Mouse (Mus musculus): ENCODE measurements around the gene Inpp5a. TPM values are rescaled to one million over a fixed set of nuclear protein-coding genes. Genes with fewer than 3 reads are reported as not detected.

Inpp5a gene
- polyA plus RNA-seq, 1 experiment from 2014 or later: 96.3 TPM

- peaks cover under 1% of the 10 kb centered on the region for H3K36me3 ChIP-seq
- peak overlapping the region; percentile 46 for H3K4me2 ChIP-seq
- peaks cover 37% of the 10 kb centered on the region for H3K4me1 ChIP-seq (replicated peaks)
- H3K4me3 ChIP-seq: peak overlapping the region; percentile 25
- 1% methylated on average over 53 of the region's 53 CpGs for WGBS
- H3K27me3 ChIP-seq (replicated peaks): peaks cover 100% of the 10 kb centered on the region
- H3K9ac ChIP-seq: no peak overlapping the region
- ATAC-seq (ENCODE audit: insufficient number of reproducible peaks, low FRiP score): no peak
- no peak overlapping the region for H3K27ac ChIP-seq (ENCODE audit: poor library complexity, severe bottlenecking)
- H3K9me3 ChIP-seq (replicated peaks): no peaks in the 10 kb centered on the region
Observed at GRCm38 (mm10) chr7:139584221-139585175, 195.6 kb downstream of the Inpp5a start.

- 2% methylated on average over 29 of the region's 29 CpGs for WGBS
- H3K4me1 ChIP-seq (replicated peaks): peaks cover 37% of the 10 kb centered on the region
- H3K4me2 ChIP-seq: no peak overlapping the region
- peaks cover 97% of the 10 kb centered on the region for H3K27me3 ChIP-seq (replicated peaks)
- H3K4me3 ChIP-seq: 0 out of 2 replicates have a peak overlapping the region, but pooled peaks have one; percentile 25
- H3K27ac ChIP-seq (ENCODE audit: poor library complexity, severe bottlenecking): no peak overlapping the region
- no peak overlapping the region for H3K9ac ChIP-seq
- ATAC-seq (ENCODE audit: insufficient number of reproducible peaks, low FRiP score): no peak
- no peaks in the 10 kb centered on the region for H3K36me3 ChIP-seq
- H3K9me3 ChIP-seq (replicated peaks): no peaks in the 10 kb centered on the region
Observed at GRCm38 (mm10) chr7:139585183-139585821, 196.4 kb downstream of the Inpp5a start.

- Histone ChIP-seq H3K4me3 (no peak overlapping the region), H3K9ac (no peak overlapping the region), H3K36me3 (no peaks in the 10 kb centered on the region), H3K4me1 (replicated peaks) (peaks cover 14% of the 10 kb centered on the region), H3K27me3 (replicated peaks) (peaks cover 71% of the 10 kb centered on the region), H3K27ac (ENCODE audit: poor library complexity, severe bottlenecking) (no peak overlapping the region), H3K9me3 (replicated peaks) (no peaks in the 10 kb centered on the region), H3K4me2 (no peak overlapping the region)
- WGBS: 48% methylated on average over 7 of the region's 7 CpGs
- no peak for ATAC-seq (ENCODE audit: insufficient number of reproducible peaks, low FRiP score)
Observed at GRCm38 (mm10) chr7:139587919-139588318, 199.0 kb downstream of the Inpp5a start.

DNA sequence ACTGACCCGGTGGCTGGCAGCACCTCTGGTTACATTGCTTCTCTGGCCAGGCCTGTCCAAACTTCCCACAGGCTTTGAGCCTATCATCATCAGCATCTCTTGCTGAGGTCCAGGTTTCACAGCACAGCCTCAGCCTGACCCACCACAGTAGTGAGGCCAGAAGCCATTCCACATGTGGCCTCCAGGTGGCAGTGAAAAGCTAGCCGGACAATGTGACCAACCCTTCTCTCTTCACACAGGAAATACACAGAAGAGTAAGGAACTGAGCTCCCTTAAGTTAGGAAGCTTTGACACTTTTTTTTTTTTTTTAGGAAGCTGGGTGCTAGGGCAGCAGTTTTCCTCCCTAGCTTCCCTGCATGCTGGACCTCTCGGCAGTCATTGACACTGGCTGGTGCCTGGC, 201.4 kb downstream of the Inpp5a start:
- no peak overlapping the region for H3K9ac ChIP-seq
- no peaks in the 10 kb centered on the region for H3K4me1 ChIP-seq (replicated peaks)
- no peak overlapping the region for H3K4me3 ChIP-seq
- H3K36me3 ChIP-seq: no peaks in the 10 kb centered on the region
- H3K27ac ChIP-seq (ENCODE audit: poor library complexity, severe bottlenecking): no peak overlapping the region
- no peak overlapping the region for H3K4me2 ChIP-seq
- WGBS: 32% methylated on average over 3 of the region's 3 CpGs
- no peak for ATAC-seq (ENCODE audit: insufficient number of reproducible peaks, low FRiP score)
- H3K27me3 ChIP-seq (replicated peaks): peaks cover 55% of the 10 kb centered on the region
- H3K9me3 ChIP-seq (replicated peaks): no peaks in the 10 kb centered on the region

GRCm38 (mm10) chr7:139591311-139591710, 202.4 kb downstream of the Inpp5a start:
- no peak overlapping the region for H3K27ac ChIP-seq (ENCODE audit: poor library complexity, severe bottlenecking)
- no peak overlapping the region for H3K4me2 ChIP-seq
- no peak overlapping the region for H3K4me3 ChIP-seq
- H3K9ac ChIP-seq: no peak overlapping the region
- ATAC-seq (ENCODE audit: insufficient number of reproducible peaks, low FRiP score): no peak
- 63% methylated on average over 5 of the region's 5 CpGs for WGBS
- H3K4me1 ChIP-seq (replicated peaks): no peaks in the 10 kb centered on the region
- no peaks in the 10 kb centered on the region for H3K9me3 ChIP-seq (replicated peaks)
- peaks cover 51% of the 10 kb centered on the region for H3K27me3 ChIP-seq (replicated peaks)
- no peaks in the 10 kb centered on the region for H3K36me3 ChIP-seq

GRCm38 (mm10) chr7:139595311-139595710, 206.4 kb downstream of the Inpp5a start:
- no peak overlapping the region for H3K9ac ChIP-seq
- H3K4me1 ChIP-seq (replicated peaks): no peaks in the 10 kb centered on the region
- ATAC-seq (ENCODE audit: insufficient number of reproducible peaks, low FRiP score): no peak
- H3K4me3 ChIP-seq: no peak overlapping the region
- H3K27me3 ChIP-seq (replicated peaks): peaks cover 25% of the 10 kb centered on the region
- WGBS: 62% methylated on average over 6 of the region's 6 CpGs
- H3K9me3 ChIP-seq (replicated peaks): no peaks in the 10 kb centered on the region
- no peak overlapping the region for H3K27ac ChIP-seq (ENCODE audit: poor library complexity, severe bottlenecking)
- no peak overlapping the region for H3K4me2 ChIP-seq
- no peaks in the 10 kb centered on the region for H3K36me3 ChIP-seq

DNA sequence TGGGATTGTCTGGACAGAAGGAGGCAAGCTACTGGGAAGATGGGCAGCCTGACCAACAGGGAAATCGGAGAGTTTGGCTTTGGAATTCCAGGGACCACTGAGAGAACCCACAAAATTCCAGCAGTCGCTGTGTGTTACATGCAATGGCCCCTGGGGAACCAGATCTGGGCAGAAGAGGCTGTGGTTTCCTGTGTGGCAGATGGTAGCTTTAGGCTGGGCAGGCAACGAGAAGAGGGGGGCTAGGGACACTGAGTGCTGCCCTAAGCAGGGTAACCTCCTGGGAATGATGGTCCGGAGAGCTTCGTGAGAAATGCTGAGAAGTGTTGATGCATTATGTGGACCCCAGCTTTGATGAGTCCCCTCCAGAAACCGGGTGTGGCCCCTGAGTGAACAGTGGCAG, 207.0 kb downstream of the Inpp5a start:
- no peak overlapping the region for H3K4me3 ChIP-seq
- 67% methylated on average over 6 of the region's 6 CpGs for WGBS

DNA sequence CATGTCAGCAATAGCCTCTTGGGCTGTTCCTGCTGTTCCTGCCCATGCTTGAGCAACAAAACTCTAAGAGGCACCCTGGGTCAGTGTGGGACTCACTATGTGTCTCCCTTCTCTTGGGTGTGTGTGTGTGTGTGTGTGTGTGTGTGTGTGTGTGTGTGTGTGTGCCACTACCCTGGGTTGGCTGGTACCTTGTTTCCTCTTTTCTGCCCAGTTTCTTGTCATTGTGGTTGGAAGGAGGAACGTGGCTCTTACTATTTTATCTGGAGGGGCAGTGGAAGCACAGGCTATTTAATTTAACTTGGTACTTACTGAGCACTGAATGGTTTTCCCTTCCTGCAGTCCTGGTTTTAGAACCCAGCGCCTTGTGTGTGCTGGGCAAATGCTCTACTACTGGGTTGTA, 221.4 kb downstream of the Inpp5a start:
- H3K27ac ChIP-seq (ENCODE audit: poor library complexity, severe bottlenecking): no peak overlapping the region
- ATAC-seq (ENCODE audit: insufficient number of reproducible peaks, low FRiP score): no peak
- H3K9ac ChIP-seq: no peak overlapping the region
- H3K36me3 ChIP-seq: no peaks in the 10 kb centered on the region
- H3K4me3 ChIP-seq: no peak overlapping the region
- H3K27me3 ChIP-seq (replicated peaks): peaks cover 29% of the 10 kb centered on the region
- H3K9me3 ChIP-seq (replicated peaks): no peaks in the 10 kb centered on the region
- WGBS: 71% methylated on average over 2 of the region's 2 CpGs
- H3K4me1 ChIP-seq (replicated peaks): no peaks in the 10 kb centered on the region
- no peak overlapping the region for H3K4me2 ChIP-seq

More for the DNA sequence above, 207.0 kb downstream of the Inpp5a start:
- no peaks in the 10 kb centered on the region for H3K36me3 ChIP-seq
- peaks cover 27% of the 10 kb centered on the region for H3K27me3 ChIP-seq (replicated peaks)
- no peak overlapping the region for H3K27ac ChIP-seq (ENCODE audit: poor library complexity, severe bottlenecking)
- ATAC-seq (ENCODE audit: insufficient number of reproducible peaks, low FRiP score): no peak
- H3K9me3 ChIP-seq (replicated peaks): no peaks in the 10 kb centered on the region
- no peak overlapping the region for H3K9ac ChIP-seq
- no peak overlapping the region for H3K4me2 ChIP-seq
- no peaks in the 10 kb centered on the region for H3K4me1 ChIP-seq (replicated peaks)

GRCm38 (mm10) chr7:139615767-139616766, 227.2 kb downstream of the Inpp5a start:
- Histone ChIP-seq H3K4me1 (replicated peaks) (no peaks in the 10 kb centered on the region), H3K4me3 (no peak overlapping the region), H3K4me2 (no peak overlapping the region), H3K36me3 (no peaks in the 10 kb centered on the region), H3K27ac (ENCODE audit: poor library complexity, severe bottlenecking) (no peak overlapping the region), H3K27me3 (replicated peaks) (peaks cover 60% of the 10 kb centered on the region), H3K9ac (no peak overlapping the region), H3K9me3 (replicated peaks) (no peaks in the 10 kb centered on the region)
- ATAC-seq (ENCODE audit: insufficient number of reproducible peaks, low FRiP score): no peak
- 53% methylated on average over 12 of the region's 12 CpGs for WGBS

GRCm38 (mm10) chr7:139622568-139622967, 233.7 kb downstream of the Inpp5a start:
- Histone ChIP-seq H3K4me1 (replicated peaks) (no peaks in the 10 kb centered on the region), H3K9ac (no peak overlapping the region), H3K27ac (ENCODE audit: poor library complexity, severe bottlenecking) (no peak overlapping the region), H3K9me3 (replicated peaks) (no peaks in the 10 kb centered on the region), H3K36me3 (no peaks in the 10 kb centered on the region), H3K4me2 (no peak overlapping the region), H3K27me3 (replicated peaks) (peaks cover 23% of the 10 kb centered on the region), H3K4me3 (no peak overlapping the region)
- 74% methylated on average over 13 of the region's 13 CpGs for WGBS
- no peak for ATAC-seq (ENCODE audit: insufficient number of reproducible peaks, low FRiP score)
